Mouse (Mus musculus): ENCODE data around the gene Strn. TPM values are rescaled to one million over a fixed set of nuclear protein-coding genes. Genes with fewer than 3 reads are reported as not detected.

The Strn gene
- polyA plus RNA-seq (2015; fragmentation: Nextera tagmentation; extraction: Ambion mirVana) = 5.5 and 5.6 TPM in 2 replicates

DNA sequence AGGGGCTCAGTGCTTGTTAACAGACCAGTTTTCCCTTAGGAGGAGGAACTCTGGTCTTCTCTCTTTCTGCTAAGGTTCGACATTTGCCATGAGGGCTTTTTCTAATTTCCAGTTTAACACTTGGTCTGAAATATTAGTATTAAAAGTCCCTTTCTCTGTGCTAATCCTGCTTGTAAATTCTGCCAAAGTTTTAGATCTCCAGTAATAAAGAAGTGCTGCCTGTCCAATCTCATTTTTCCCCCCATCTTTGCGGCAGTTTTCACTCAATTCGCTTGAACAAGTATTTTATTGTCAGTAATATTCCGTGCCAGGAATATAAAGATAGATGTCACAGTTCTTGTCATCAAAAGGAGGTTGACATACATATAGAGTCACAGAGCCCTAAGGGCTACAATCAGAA, at the start of gene Strn:
Strn (minus strand) TSS at position 101 of the 400 bp plus-strand sequence.
- Histone ChIP-seq H3K9ac (peak within 1 kb of the TSS; percentile 89), H3K4me2 (peak within 1 kb of the TSS; percentile 83), H3K36me3 (no peaks in the 10 kb centered on the region), H3K27ac (peak within 1 kb of the TSS; percentile 96), H3K4me3 (replicated peaks) (peak within 1 kb of the TSS; percentile 98), H3K27me3 (no peaks in the 10 kb centered on the region), H3K4me1 (peaks cover 25% of the 10 kb centered on the region), H3K9me3 (replicated peaks) (no peaks in the 10 kb centered on the region)
- 27% methylated on average over 4 of the region's 4 CpGs for WGBS
- ATAC-seq (replicated peaks; ENCODE audit: low FRiP score) = no peak

DNA sequence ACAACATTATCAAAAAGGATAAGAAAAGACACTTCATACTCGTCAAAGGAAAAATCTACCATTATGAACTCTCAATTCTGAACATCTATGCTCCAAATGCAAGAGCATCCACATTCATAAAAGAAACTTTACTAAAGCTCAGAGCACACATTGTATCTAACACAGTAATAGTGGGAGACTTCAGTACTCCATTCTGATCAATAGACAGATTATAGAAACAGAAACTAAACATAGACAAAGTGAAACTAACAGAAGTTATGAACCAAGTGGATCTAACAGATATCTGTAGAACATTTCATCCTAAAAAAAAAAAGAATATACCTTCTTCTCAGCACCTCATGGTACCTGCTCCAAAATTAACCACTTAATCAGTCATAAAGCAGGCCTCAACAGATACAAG, 41.8 kb upstream of the Strn start:
- Histone ChIP-seq H3K27me3 (no peaks in the 10 kb centered on the region), H3K9ac (no peak overlapping the region), H3K27ac (no peak overlapping the region), H3K4me1 (no peaks in the 10 kb centered on the region), H3K4me2 (no peak overlapping the region), H3K36me3 (peaks cover 20% of the 10 kb centered on the region), H3K4me3 (replicated peaks) (no peak overlapping the region), H3K9me3 (replicated peaks) (no peaks in the 10 kb centered on the region)
- ATAC-seq (replicated peaks; ENCODE audit: low FRiP score) = no peak
- 88% methylated on average over 1 of the region's 1 CpGs for WGBS

DNA sequence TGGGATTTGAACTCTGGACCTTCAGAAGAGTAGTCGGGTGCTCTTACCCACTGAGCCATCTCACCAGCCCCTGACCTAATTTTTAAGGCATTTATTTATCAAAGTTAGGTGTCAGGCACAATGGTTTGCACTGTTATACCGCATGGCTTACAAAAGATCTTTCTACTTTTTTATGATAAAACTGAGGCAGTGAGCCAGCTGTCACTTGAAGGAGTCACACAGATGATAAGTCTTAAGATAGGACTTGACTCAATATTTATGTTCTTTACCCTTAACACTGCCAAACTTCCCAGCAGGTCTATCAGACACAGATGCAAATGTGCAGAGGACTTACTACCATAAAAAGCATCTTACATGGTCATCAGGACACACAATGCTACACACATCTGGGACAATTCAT, 35.3 kb upstream of the Strn start:
- ATAC-seq (replicated peaks; ENCODE audit: low FRiP score) = no peak
- H3K9me3 ChIP-seq (replicated peaks) = no peaks in the 10 kb centered on the region
- no peak overlapping the region for H3K27ac ChIP-seq
- no peak overlapping the region for H3K4me3 ChIP-seq (replicated peaks)
- no peaks in the 10 kb centered on the region for H3K27me3 ChIP-seq
- no peak overlapping the region for H3K9ac ChIP-seq
- no peaks in the 10 kb centered on the region for H3K4me1 ChIP-seq
- 84% methylated on average over 2 of the region's 2 CpGs for WGBS
- peaks cover 27% of the 10 kb centered on the region for H3K36me3 ChIP-seq
- H3K4me2 ChIP-seq = no peak overlapping the region

DNA sequence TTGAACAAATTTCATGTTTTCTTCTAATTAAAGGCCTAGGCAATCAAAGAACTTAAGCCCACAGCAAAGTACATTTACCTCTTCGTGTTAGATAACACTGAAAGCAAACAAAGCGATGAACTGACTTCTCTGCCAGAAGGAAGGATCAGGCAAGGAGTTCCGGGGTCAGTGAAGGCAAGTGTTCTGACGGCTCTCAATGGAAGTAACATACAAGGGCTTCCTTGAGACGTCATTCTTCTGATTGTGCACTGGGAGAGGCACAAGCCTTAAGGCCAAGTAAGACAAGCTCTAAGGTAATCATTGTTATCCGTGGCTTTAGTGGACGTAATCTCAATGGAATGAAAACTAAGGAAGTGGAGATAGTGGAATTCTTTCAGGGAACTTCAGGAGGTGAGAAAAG, 33.9 kb upstream of the Strn start:
- H3K36me3 ChIP-seq = peaks cover 29% of the 10 kb centered on the region
- no peaks in the 10 kb centered on the region for H3K27me3 ChIP-seq
- no peak overlapping the region for H3K9ac ChIP-seq
- no peak overlapping the region for H3K27ac ChIP-seq
- H3K4me1 ChIP-seq = no peaks in the 10 kb centered on the region
- no peak overlapping the region for H3K4me3 ChIP-seq (replicated peaks)
- H3K4me2 ChIP-seq = no peak overlapping the region
- ATAC-seq (replicated peaks; ENCODE audit: low FRiP score) = no peak
- WGBS = 71% methylated on average over 7 of the region's 7 CpGs
- H3K9me3 ChIP-seq (replicated peaks) = no peaks in the 10 kb centered on the region

DNA sequence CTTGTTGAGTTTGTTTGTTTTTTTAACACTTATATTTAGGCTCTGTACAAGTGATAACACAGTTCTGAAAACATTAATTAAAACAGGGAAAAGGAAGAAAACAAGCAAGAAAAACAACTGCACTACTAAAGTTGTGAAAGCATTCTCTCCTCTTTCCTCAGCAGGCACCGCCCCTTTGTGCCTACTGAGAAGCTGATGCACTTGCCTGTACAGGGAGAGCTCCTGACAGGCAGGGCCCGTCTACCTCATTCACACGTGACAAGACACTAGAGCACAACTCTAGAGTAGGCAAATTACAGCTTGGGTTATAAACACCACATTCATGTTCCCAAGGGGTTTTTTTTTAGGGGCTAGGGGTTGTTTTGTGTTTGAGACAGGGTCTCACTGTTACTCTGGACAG, 32.3 kb upstream of the Strn start:
- no peak overlapping the region for H3K27ac ChIP-seq
- H3K36me3 ChIP-seq = peaks cover 45% of the 10 kb centered on the region
- no peaks in the 10 kb centered on the region for H3K27me3 ChIP-seq
- no peaks in the 10 kb centered on the region for H3K9me3 ChIP-seq (replicated peaks)
- WGBS = 60% methylated on average over 3 of the region's 3 CpGs
- H3K9ac ChIP-seq = no peak overlapping the region
- no peaks in the 10 kb centered on the region for H3K4me1 ChIP-seq
- H3K4me2 ChIP-seq = no peak overlapping the region
- no peak for ATAC-seq (replicated peaks; ENCODE audit: low FRiP score)
- no peak overlapping the region for H3K4me3 ChIP-seq (replicated peaks)

DNA sequence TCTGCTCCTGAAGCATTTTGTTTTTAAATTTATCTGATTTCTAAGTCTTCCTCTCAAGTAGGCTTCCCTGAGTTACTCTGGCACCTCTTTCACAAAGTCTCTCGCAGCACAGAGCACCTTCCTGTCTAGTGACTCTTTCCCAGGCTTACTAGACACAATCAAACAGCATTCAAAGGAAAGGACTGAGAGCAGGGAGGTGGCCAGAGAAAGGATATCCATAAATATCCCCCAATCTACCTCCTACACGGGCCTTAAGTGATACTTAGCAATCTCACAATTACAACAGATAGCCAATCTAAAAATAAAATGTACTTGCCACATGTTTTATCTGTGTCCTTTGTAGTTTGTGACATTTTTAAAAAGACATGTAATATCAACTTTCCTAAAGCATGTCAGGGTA, 31.9 kb upstream of the Strn start:
- Histone ChIP-seq H3K27ac (no peak overlapping the region), H3K4me1 (no peaks in the 10 kb centered on the region), H3K36me3 (peaks cover 49% of the 10 kb centered on the region), H3K9ac (no peak overlapping the region), H3K9me3 (replicated peaks) (no peaks in the 10 kb centered on the region), H3K4me2 (no peak overlapping the region), H3K4me3 (replicated peaks) (no peak overlapping the region), H3K27me3 (no peaks in the 10 kb centered on the region)
- WGBS = 51% methylated on average over 2 of the region's 2 CpGs
- ATAC-seq (replicated peaks; ENCODE audit: low FRiP score) = no peak

DNA sequence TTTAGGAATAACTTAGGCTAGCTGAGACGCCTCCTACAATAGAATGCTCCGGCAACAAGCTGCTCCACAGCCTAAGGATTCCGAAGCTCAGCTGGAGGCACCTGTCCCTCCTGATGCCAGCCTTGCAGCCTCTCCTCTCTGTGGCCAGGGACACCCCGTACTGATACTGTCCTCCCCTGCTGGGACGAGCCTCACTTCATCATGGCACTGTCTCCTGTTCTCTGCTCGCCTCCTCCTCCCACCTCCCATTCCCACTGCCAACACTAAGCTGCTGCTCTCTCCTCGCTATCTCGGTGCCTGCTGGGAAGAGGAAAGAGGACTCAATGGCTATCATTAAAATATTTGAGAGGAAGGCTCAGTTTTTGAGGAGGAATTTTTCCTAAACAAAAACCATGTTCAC, 30.6 kb upstream of the Strn start:
- Histone ChIP-seq H3K9me3 (replicated peaks) (no peaks in the 10 kb centered on the region), H3K4me1 (no peaks in the 10 kb centered on the region), H3K4me2 (no peak overlapping the region), H3K27ac (no peak overlapping the region), H3K27me3 (no peaks in the 10 kb centered on the region), H3K9ac (no peak overlapping the region), H3K36me3 (peaks cover 47% of the 10 kb centered on the region), H3K4me3 (replicated peaks) (no peak overlapping the region)
- ATAC-seq (replicated peaks; ENCODE audit: low FRiP score) = no peak
- WGBS = 75% methylated on average over 8 of the region's 8 CpGs

DNA sequence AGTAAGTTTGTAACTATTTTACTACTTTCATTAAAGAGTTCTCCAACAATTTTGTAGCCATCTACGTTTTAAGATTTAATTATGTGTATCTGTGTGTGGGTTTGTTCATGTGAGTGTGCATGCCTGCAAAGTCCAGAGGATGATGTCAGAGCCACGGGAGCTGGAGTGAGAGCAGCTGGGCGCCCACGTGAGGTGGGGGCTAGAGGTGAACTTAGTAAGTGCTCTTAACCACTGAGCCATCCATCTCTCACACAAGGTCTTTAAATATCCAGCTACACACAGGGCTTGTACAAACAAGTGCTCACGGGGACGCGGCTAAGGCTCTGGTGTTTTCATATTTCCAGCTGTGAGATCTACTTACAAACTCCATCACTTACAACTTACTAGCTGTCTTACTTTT, 29.1 kb upstream of the Strn start:
- ATAC-seq (replicated peaks; ENCODE audit: low FRiP score) = no peak
- no peaks in the 10 kb centered on the region for H3K27me3 ChIP-seq
- no peak overlapping the region for H3K4me3 ChIP-seq (replicated peaks)
- H3K4me1 ChIP-seq = no peaks in the 10 kb centered on the region
- no peaks in the 10 kb centered on the region for H3K9me3 ChIP-seq (replicated peaks)
- no peak overlapping the region for H3K4me2 ChIP-seq
- WGBS = 80% methylated on average over 7 of the region's 7 CpGs
- H3K9ac ChIP-seq = no peak overlapping the region
- peaks cover 57% of the 10 kb centered on the region for H3K36me3 ChIP-seq
- H3K27ac ChIP-seq = no peak overlapping the region

DNA sequence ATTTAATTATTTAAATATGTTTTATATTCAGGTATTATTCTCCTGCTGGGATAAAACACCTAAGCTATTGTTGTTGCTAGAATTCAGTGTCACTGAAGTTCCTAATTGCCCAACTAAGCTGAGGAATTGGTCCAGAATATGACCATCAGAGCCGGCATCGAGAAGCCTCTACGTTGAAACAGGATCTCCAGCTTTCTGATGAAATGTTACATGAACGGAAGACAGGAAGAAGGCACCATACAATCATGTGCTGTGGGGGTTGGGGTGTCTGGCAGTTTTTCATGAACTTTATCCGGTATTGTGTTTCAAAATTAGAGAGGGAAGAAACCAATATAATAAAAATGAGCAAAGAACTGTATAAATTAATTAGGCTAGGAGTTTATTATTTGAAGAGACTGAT, 26.3 kb upstream of the Strn start:
- Histone ChIP-seq H3K9ac (no peak overlapping the region), H3K27ac (no peak overlapping the region), H3K9me3 (replicated peaks) (no peaks in the 10 kb centered on the region), H3K4me2 (no peak overlapping the region), H3K36me3 (peaks cover 62% of the 10 kb centered on the region), H3K4me3 (replicated peaks) (no peak overlapping the region), H3K27me3 (no peaks in the 10 kb centered on the region), H3K4me1 (no peaks in the 10 kb centered on the region)
- WGBS = 86% methylated on average over 5 of the region's 5 CpGs
- ATAC-seq (replicated peaks; ENCODE audit: low FRiP score) = no peak

DNA sequence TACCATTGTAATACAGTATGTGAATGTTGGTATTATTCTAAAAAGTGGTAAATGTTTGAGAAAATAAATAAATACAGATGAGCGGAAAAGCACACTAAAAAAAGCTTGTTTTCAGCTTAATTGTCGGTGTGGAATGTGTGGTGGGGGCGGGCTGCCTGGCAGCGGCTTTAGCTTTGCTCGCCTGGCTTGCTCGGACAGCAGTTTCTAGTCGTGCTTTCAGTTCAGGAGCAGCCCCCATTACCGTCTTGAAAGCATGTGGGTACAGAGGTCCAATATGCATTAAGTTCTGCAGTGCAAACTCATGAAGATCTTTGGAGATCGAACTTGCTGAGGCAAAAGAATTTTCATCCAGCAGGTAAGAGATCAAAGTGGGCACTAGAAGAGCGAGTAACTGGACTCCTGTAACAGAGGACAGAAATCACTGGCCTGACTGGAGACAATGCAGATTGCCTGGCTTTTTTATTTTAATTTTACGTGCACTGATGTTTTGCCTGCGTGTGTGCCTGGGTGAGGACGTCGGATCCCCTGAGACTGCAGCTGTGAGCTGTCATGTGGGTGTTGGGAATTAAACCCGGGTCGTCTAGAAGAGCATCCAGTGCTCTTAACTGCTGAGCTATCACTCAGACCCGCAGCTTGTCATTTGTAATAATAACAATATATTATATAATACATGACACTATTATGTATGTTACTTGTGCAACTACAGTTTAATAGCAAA, 16.1 kb upstream of the Strn start:
- Histone ChIP-seq H3K9me3 (replicated peaks) (no peaks in the 10 kb centered on the region), H3K27ac (no peak overlapping the region), H3K36me3 (peaks cover 36% of the 10 kb centered on the region), H3K9ac (no peak overlapping the region), H3K4me3 (replicated peaks) (no peak overlapping the region), H3K4me2 (no peak overlapping the region), H3K4me1 (no peaks in the 10 kb centered on the region), H3K27me3 (no peaks in the 10 kb centered on the region)
- WGBS = 61% methylated on average over 17 of the region's 17 CpGs
- no peak for ATAC-seq (replicated peaks; ENCODE audit: low FRiP score)

DNA sequence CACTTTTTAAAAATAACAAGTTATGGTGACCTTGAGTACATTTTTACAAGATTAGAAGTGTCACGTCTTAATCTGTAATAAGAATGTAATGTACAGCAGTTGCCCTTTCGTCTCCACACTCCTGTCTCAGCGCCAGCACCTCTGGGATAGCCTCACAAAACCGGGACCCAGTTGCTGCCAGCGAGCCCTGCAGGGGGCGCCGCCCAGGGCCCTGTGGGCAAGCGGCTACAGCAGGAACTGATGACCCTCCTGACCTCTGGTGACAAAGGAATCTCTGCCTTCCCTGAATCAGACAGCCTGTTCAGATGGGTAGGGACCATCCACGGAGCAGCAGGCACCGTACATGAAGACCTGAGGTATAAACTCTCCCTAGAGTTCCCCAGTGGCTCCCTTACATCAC, 15.1 kb upstream of the Strn start:
- H3K36me3 ChIP-seq = peaks cover 32% of the 10 kb centered on the region
- no peaks in the 10 kb centered on the region for H3K9me3 ChIP-seq (replicated peaks)
- ATAC-seq (replicated peaks; ENCODE audit: low FRiP score) = no peak
- no peaks in the 10 kb centered on the region for H3K4me1 ChIP-seq
- H3K27me3 ChIP-seq = no peaks in the 10 kb centered on the region
- no peak overlapping the region for H3K27ac ChIP-seq
- H3K4me3 ChIP-seq (replicated peaks) = no peak overlapping the region
- no peak overlapping the region for H3K9ac ChIP-seq
- WGBS = 70% methylated on average over 10 of the region's 10 CpGs
- no peak overlapping the region for H3K4me2 ChIP-seq

DNA sequence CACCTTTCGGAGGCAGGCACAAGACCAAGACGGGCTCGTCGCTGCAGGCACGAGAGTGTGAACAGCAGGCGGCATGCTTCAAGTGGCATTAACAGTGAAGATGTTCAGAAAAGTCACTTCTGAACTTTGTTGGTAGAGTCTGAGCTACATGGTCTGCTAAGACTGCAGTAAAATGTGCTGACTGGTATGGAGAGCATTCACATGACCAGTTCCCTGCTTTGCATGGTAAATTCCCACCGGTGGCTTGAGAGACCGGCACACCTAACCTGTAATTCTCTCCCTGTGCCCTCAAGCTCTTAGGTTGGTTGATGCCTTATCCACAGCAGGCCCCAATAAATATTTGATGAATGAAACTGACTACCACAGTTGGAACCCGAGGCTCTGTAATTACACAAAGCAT, 11.4 kb upstream of the Strn start:
- no peak overlapping the region for H3K9ac ChIP-seq
- no peak overlapping the region for H3K27ac ChIP-seq
- H3K36me3 ChIP-seq = peaks cover 15% of the 10 kb centered on the region; the same call in 1 of the 2 replicates
- no peak overlapping the region for H3K4me2 ChIP-seq
- no peaks in the 10 kb centered on the region for H3K9me3 ChIP-seq (replicated peaks)
- no peak for ATAC-seq (replicated peaks; ENCODE audit: low FRiP score)
- H3K27me3 ChIP-seq = no peaks in the 10 kb centered on the region
- H3K4me1 ChIP-seq = no peaks in the 10 kb centered on the region
- no peak overlapping the region for H3K4me3 ChIP-seq (replicated peaks)
- WGBS = 89% methylated on average over 9 of the region's 9 CpGs

DNA sequence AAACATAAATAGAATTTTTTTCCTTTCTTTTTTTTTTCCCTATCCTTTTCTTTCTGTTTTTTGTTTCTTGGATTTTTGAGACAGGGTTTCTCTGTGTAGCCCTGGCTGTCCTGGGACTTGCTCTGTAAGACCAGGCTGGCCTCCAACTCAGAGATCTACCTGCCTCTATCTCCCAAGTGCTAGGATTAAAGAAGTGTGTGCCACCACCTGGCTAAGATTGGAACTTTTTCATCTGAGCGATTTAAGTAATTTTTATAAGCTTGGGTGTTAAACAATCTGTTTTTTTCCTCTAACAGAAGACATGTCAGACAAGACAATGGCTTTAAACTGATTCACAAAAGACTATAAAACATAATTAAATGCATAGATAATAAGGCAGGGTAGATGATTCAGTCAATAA, 1.4 kb upstream of the Strn start:
- H3K4me3 ChIP-seq (replicated peaks) = no peak overlapping the region
- no peak overlapping the region for H3K4me2 ChIP-seq
- no peak overlapping the region for H3K9ac ChIP-seq
- ATAC-seq (replicated peaks; ENCODE audit: low FRiP score) = no peak
- no peaks in the 10 kb centered on the region for H3K9me3 ChIP-seq (replicated peaks)
- H3K4me1 ChIP-seq = peaks cover 21% of the 10 kb centered on the region
- H3K27ac ChIP-seq = no peak overlapping the region
- H3K27me3 ChIP-seq = no peaks in the 10 kb centered on the region
- WGBS = 36% methylated on average over 1 of the region's 1 CpGs
- no peaks in the 10 kb centered on the region for H3K36me3 ChIP-seq

Data from kidney, embryonic 15.5 days (tissue).